Mouse (Mus musculus) adrenal gland, postnatal 0 days (tissue): Measurements from ENCODE around the gene Timd2. TPM values are rescaled to one million over a fixed set of nuclear protein-coding genes. Genes with fewer than 3 reads are reported as not detected.

Experiments used
- polyA plus RNA-seq: library from polyadenylated mRNA; unstranded; fragments of >200 nt; fragmentation: Nextera tagmentation; extraction: Ambion mirVana; gene quantifications from 2 replicates; pipeline ENCODE4 v1.2.1, GENCODE M21; 2015

The Timd2 gene
- polyA plus RNA-seq, result 0.68 and 1.1 TPM in 2 replicates

GRCm38 (mm10) chr11:46706664-46707356 lies at the start of gene Timd2:
Gene Timd2, minus strand, starts transcription at chr11:46707061.

GRCm38 (mm10) chr11:46735076-46735475 lies 28.2 kb upstream of the Timd2 start, which contains the start of gene Havcr1:
Gene Havcr1, plus strand, starts transcription at chr11:46735080.

GRCm38 (mm10) chr11:46629211-46629795 lies 77.6 kb downstream of the Timd2 start, which contains the start of gene Dppa1:
Gene Dppa1, minus strand, starts transcription at chr11:46629261.

Other genes with a start within 250 kb of the Timd2 start
- gene Gm12169, start 182.8 kb downstream of the Timd2 start, polyA plus RNA-seq, result not detected in 2 replicates
- 0.09 TPM in 1 of 2 replicates, not detected in the other for gene BC053393, start 135.5 kb downstream of the Timd2 start, polyA plus RNA-seq
- gene Dppa1, start 77.8 kb downstream of the Timd2 start, polyA plus RNA-seq, result not detected in 2 replicates
- gene Havcr1, start 28.0 kb upstream of the Timd2 start, polyA plus RNA-seq, result not detected in 2 replicates
- gene Timd4, start 103.7 kb upstream of the Timd2 start, polyA plus RNA-seq, result 0.90 and 1.0 TPM in 2 replicates